Mouse (Mus musculus): ENCODE results near the gene Dcun1d3.

Gene Dcun1d3

GRCm38 (mm10) chr7:119895639-119896512, at the start of gene Dcun1d3, which contains the start of gene Lyrm1:
Gene Dcun1d3 (minus strand): TSS chr7:119896298.
Gene Lyrm1 (plus strand): TSS chr7:119895861.
- DNase-seq, result peak; percentile 97

- no peak for DNase-seq
Observed at GRCm38 (mm10) chr7:119941569-119941968, 45.5 kb upstream of the Dcun1d3 start.

DNA sequence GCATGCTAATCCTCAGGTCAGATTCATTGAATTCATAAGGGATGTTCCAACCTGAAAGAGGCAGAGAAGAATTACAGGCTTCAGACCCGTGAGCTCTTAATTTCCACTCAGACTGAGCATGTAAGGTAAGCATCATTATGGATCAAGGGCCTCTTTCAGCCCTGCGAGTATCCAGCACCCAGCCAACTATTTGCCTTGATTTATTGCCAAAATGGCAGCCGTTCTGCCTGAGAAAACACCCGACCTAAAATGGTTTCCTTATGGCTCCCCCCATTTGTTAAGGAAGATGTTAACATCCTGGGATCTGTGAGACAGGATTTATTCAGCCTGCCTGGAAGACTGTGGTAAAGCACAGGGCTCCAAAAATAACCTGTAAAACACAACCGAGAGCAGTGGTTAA, 40.9 kb upstream of the Dcun1d3 start:
- DNase-seq, result no peak

DNA sequence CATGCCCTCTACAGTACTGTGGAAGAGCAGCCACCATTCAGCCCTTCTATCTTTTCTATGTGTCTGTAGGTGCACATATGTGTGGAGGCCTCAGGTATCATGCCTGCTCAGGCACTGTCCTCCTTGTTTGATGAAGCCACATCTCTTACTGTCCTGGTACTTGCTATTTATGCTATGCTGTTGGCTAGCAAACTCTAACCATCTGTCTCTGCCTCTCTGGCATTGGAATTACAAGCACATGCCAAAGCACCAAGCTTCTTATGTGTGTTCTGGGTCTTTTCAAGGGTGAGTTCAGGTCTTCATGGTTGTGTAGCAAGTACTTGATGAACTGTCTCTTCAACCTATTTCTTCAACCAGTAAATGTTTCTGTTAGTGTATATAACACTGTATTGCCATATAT, 40.2 kb upstream of the Dcun1d3 start:
- no peak for DNase-seq

DNA sequence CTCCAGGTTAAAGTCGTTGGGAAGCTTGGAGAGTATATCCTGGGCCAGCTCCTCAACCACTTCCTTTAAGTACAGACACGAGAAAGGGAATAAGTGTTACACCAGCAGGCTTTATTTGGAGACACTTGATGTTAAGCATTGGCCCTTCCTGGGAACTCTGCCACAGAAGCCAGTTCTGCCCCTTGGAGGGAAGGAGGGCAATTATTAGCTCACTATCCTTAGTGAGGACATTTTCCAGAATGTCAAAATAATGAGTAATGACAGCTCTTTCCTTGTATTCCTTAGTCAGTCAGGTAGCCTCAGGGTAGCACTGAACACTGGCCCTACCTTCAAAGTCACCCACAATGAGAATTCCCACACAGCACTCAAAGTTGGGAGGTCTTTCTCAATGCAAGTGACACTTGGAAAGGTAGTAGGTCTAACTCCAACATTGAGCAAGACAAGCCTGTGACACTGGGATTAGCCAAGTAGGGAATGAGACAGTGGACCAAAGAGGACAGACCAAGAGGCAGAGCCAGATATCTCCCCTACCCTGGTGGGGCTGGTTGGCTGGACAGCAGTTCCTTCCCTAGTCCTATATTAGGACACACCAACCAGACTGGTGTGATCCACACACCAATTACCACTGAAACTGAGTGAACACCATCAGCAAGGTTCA, 32.8 kb upstream of the Dcun1d3 start:
- no peak for DNase-seq

GRCm38 (mm10) chr7:119921054-119921453, 25.0 kb upstream of the Dcun1d3 start:
- DNase-seq, result no peak

DNA sequence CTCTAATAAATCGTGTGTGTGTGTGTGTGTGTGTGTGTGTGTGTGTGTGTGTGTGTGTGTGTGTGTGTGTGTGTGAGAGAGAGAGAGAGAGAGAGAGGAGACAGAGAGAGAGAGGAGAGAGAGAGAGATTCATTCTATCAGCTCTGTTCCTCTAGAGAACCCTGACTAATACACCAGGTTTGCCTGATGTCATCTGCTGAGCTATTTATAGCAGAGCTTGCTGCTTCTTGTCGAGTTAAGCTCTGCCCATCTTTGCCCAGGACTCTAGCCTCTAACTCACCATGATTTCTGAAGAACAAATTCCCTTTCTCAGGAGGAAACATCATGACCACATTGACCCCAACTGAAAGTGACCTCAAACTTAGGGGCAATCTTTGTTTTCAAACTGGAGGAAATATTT, 24.4 kb upstream of the Dcun1d3 start:
- DNase-seq, result no peak

DNA sequence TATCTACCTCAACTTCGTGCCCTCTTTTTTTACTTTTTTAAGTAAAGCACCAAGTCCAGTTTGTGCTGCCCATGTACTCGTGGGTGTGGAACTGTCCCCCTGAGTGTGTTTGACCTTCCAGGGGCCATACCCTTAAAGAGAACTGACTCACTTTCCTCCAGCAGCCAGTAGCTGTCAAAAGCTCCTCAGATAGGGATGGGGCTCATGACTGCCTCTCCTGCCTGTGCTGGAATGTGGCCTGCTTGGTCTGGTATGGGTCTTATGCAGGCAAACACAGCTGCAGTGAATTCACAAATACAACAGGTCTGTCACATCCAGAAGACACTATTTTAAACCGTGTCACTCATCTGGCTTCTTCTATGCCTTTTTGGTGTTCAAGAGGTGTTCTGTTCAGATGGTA, 15.6 kb upstream of the Dcun1d3 start:
- no peak for DNase-seq

DNA sequence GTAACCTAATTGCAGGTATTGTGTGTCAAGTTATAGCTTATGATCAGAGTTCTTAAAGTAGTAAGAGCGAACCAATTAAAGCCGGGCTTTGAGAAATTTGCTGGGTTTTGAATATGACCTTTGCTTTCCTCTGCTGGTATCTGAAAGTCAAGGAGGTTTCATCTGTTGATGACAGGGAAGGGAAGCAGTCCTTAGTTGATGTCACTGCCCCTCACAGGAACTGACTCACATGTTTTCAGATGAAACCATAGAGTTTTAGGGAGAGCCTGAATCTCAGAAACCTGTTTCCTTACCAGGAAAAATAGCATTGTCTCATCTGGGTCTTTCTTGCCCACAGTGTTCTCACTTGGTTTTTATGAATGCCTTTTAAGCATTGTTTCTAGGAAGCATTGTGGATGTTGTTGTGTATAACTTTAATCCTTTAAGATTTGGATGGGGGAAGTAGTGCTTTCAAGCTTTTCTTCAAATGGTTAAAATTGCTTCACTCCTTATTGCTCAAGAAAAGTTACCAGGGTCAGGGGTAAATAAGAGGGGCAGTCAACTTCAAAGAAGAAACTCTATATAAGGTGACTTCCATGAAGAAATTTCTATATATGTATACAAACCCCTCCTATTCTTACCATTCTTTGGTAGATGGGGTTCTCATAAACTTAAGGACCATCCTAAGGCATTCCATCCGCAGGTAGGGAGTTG, 10.6 kb upstream of the Dcun1d3 start:
- DNase-seq, result no peak

DNA sequence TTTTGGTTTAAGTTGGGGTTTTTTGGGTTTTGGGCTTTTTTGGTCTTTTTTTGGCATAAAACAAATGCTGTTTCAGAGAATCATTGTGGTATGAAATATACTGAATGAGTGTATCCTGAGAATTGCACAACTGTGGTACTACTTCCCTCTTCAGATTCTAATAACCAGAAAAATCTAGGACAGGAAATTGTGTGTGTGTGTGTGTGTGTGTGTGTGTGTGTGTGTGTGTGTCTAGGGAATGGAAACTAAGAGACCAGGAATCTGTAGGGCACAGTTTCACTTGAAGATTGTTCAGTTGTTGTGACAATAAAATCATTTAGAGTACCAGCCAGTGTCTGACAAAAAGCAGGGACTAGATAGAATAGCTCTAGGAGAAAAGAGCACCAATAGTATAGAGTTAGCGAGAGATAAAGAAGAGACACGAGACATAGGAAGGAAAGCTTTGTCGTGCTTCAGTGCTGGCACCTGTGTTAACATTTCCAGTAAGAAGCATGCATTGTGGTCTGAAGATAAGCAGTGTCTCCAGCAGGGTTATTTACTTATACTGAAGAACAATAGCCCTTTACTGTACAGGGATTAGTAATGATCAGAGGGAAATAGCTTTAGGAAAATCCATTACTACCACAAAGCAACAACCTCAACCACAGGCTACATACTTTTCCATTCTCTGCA, 3.4 kb upstream of the Dcun1d3 start:
- no peak for DNase-seq

- no peak for DNase-seq
Observed at GRCm38 (mm10) chr7:119898247-119898856, 2.3 kb upstream of the Dcun1d3 start.

DNA sequence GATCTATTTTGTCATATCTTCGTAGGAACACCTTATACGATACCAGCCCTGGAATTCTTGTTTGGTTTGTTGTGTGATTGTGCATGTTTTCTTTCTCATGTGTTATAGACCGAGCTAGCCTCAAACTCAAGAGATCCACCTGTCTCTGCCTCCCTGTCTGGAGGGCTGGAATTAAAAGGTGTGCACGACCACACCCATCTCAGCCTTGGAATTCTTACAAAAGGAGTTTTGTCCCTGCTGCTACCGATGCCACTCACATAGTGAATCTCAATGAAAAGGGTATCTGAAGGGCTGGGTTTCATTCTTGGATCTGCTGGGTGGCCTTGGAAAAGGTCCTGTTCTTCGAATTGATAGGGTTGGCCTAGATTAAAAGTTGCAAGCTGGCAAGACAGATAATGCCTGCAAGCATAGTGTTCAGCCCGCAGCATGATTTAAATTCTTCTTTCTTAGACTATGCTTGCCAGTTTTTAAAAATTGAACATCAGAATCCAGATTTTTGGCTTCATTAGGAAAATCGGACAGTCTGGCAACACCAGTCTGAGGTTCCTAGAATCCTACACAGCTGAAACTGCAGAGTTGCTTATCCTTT, 1.5 kb upstream of the Dcun1d3 start:
- no peak for DNase-seq

DNA sequence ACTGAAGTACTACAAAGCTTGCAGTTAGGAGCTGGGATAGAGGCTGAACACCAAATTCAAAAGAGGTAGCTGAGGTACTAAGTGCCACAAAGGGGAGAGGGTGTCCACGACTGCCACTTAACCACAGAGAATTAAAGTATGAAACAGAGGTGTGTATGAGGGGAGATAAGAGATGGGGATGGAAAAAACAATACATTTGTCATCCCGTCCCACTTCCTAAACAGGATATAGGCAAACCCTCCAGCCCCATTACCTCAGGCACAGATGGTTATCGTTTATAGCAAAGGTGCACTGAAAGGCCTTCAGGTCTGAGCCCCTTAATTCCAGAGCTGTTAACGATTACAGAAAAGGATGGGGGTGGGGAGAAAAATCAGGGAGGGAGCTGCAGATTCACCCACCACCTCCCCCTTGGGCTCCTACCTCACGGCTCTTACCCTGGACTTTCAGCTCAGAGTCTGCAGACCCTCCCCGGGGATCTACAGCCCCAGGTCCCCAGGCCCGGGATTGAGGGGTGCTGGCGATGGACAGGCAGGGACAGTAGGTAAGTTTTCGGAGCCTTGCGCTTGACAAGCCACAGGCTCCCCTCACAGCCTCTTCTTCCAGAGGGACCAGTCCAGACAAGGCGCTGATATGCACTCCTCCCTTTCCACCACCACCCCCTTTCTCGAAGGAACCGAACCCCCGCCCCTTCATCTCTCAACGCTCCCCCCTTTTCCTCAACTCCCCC, 1.1 kb downstream of the Dcun1d3 start:
- peak; percentile 73 for DNase-seq

DNA sequence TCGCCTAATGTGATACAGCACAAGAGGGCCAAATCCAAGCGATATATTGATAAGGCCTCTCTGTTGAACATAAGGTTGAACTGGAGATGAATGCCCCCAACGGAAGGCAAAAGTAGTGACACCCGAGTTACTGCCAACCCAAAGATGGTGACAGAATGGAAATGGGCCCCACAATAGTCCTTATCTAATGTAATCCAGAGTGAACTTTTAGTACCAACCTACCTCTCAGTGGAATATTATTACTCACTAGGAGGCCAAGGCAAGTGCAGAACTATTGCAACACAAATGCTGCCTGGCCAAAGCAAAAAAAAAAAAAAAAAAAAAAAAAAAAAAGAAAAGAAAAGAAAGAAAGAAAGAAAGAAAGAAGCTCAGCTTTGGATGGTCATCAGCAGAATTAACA, 3.4 kb downstream of the Dcun1d3 start:
- no peak for DNase-seq

DNA sequence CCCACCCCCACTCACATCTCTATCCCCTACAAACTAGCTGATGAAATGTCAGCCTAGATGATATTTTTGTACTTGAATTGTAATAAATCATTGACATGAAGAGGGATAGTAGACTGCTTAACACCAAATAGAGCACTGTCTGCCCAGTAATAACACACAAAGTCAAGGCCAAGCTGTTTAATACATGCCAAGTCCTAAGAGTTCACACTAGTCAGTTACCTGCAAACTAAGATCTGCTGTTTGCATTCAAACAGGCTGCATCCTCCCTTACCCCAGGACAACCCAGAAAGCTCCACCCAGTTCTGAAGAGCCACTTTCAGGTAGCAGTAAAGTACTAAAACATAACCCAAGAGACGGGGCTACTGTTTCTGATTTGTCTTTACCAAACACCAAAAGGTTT, 3.9 kb downstream of the Dcun1d3 start:
- no peak for DNase-seq

DNA sequence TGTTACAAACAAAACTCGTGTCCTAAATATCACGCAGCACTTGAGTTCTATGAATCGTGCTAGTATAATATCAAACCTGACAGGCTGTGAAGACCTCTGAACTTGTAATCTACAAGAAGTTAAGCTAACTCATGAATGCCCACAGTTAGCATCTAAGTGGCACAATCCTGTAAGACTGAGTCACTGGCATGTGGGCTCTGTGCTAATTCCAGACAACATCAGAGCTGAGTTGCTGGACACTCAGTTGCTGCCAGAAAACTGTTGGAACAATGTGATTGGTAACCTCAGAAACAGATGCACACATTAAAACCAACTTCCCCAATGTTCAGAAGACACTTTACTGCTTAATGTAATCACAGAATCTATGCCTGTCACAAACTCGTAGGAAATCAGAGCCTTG, 8.2 kb downstream of the Dcun1d3 start:
- DNase-seq, result no peak

GRCm38 (mm10) chr7:119881229-119881628, 14.9 kb downstream of the Dcun1d3 start:
- DNase-seq, result no peak

DNA sequence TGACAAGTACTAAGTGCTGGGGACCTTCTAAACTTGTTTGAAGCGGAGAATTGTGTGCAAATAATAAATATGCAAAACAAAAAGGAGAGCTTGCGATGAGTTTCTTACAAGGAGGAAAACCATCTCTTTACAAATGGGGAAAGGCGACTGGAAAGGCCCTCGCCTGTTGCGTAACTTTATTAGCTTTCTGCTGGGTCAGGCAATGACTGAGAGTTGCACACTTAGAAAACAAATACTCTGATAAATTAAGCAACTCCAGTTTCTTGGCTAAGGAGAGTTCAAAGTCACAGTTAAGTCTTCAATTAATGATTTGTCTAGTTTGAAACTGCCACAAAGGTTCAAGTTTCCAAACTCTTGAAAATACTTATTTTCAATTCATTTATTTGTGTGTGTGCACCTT, 15.8 kb downstream of the Dcun1d3 start:
- DNase-seq, result no peak

GRCm38 (mm10) chr7:119879171-119879570, 16.9 kb downstream of the Dcun1d3 start:
- DNase-seq, result no peak

- DNase-seq, result peak; percentile 34
Observed at GRCm38 (mm10) chr7:119875776-119876440, 20.2 kb downstream of the Dcun1d3 start.

GRCm38 (mm10) chr7:119873050-119873449, 23.0 kb downstream of the Dcun1d3 start:
- no peak for DNase-seq
